Mouse (Mus musculus) megakaryocyte, embryonic 14.5 days (primary cell): Measurements from ENCODE around the gene Wsb1.

ENCODE experiments used
- FLI1 ChIP-seq: IDR thresholded peaks from 2 replicates; pipeline ENCODE4 v1.6.1; 2012; ENCODE audit warnings: low read length, inconsistent platforms, mixed read lengths
- GATA1 ChIP-seq: IDR thresholded peaks from 3 replicates; pipeline ENCODE4 v1.6.1; 2012; ENCODE audit warnings: mixed read lengths, low read length, inconsistent platforms, borderline replicate concordance

- no peak for TF ChIP-seq FLI1
- TF ChIP-seq GATA1: no peak
These were observed 1.5 kb downstream of the Wsb1 start for GRCm38 (mm10) chr11:79252881-79253541.
